Mouse (Mus musculus) megakaryocyte, embryonic 14.5 days (primary cell): ENCODE measurements around the gene Thop1.

ENCODE experiments used
- FLI1 ChIP-seq: IDR thresholded peaks from 2 replicates; pipeline ENCODE4 v1.6.1; 2012; ENCODE audit warnings: low read length, inconsistent platforms, mixed read lengths
- GATA1 ChIP-seq: IDR thresholded peaks from 3 replicates; pipeline ENCODE4 v1.6.1; 2012; ENCODE audit warnings: mixed read lengths, low read length, inconsistent platforms, borderline replicate concordance

DNA sequence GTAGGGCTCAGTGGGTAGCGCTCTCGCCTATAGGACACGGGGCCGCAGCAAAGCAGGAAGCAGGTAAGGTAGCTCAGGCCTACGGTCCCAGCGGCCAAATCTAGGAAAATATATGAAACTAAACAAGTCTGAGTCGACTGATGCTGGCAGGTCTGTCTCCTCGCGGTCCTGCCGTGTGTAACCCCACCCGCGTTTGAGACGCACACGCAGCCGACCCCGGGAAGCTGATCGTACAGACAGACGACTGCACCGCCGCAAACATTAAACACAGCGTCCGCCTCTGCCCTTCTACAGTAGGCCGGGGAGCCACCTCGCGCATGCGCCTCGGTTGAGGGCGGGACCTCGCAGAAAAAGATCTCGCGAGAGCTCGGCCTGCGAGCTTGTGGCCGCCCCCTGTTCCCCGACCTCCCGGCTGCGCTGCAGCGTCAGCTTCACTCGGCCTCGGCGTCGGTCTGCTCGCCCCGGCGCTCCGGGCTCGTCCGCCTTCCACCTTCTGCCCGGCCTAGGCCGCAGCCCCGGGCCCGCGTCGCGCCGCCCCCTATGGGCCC lies 35.8 kb downstream of the Thop1 start, which contains the start of gene Map2k2:
- no peak for TF ChIP-seq GATA1
- no peak for TF ChIP-seq FLI1
